Mouse (Mus musculus): ENCODE data around the gene Hmga1b.

GRCm38 (mm10) chr11:120789355-120789754, 26.8 kb downstream of the Hmga1b start:
- TF ChIP-seq CTCF (IDR thresholded peaks at IDR 0.05) (no peak), EP300 (IDR thresholded peaks at IDR 0.05) (no peak)
